Mouse (Mus musculus): ENCODE measurements at regions not wholly inside any gene's neighbourhood (a gene's known extent, or its start where the extent isn't known, plus 50 kb on each side); places are given as distances from the start of the nearest gene placed in this dataset.

DNA sequence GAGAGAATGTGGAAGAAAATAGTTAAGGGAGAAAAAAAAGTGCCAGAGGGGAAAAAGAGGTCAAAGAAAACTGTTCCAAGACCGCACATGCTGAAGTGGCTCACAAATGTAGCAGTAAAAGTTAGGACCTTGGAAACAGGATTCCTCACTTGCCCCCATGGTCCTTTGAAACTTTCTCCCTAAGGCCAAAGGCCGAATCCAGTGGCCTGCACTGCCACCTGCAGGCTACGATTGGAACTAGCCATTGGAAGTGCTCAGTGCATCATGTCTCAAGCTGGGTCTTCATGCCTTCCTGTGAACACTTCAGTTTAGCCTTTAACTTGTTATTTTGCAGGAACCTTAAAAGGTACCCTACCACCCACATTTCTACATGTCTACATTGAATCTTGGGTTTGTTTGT lies 56.3 kb upstream of the Mctp2 start:
- peak; percentile 75 for TF ChIP-seq CTCF (IDR thresholded peaks at IDR 0.05; ENCODE audit: insufficient read depth, low read depth, low read length)
- TF ChIP-seq POLR2A (IDR thresholded peaks at IDR 0.05; ENCODE audit: insufficient read depth, low read depth, low read length), result no peak
